Mouse (Mus musculus): ENCODE results near the gene Scaf11.
A peak's percentile ranks its signal among the peaks of the same experiment; 100 is the strongest.
"Not testable (repeated sequence)": the region's sequence is repeated elsewhere in the genome, so short reads cannot be mapped to it uniquely, and the experiment has no call there.

The Scaf11 gene

GRCm38 (mm10) chr15:96460730-96461540 lies at the start of gene Scaf11:
Gene Scaf11 (minus strand): TSS chr15:96460843.
- H3K36me3 ChIP-seq (ENCODE audit: control insufficient read depth, insufficient read depth, low read length, poor library complexity, severe bottlenecking), result peaks cover 3% of the 10 kb centered on the region
- no peaks in the 10 kb centered on the region for H3K27me3 ChIP-seq (ENCODE audit: control insufficient read depth, insufficient read depth, low read length, poor library complexity, severe bottlenecking)
- peak; percentile 98 for DNase-seq (ENCODE audit: low read depth, low spot score)

- H3K27me3 ChIP-seq (ENCODE audit: control insufficient read depth, insufficient read depth, low read length, poor library complexity, severe bottlenecking), result no peaks in the 10 kb centered on the region
- DNase-seq (ENCODE audit: low read depth, low spot score), result peak; percentile 81
- no peaks in the 10 kb centered on the region for H3K36me3 ChIP-seq (ENCODE audit: control insufficient read depth, insufficient read depth, low read length, poor library complexity, severe bottlenecking)
These were observed 46.6 kb upstream of the Scaf11 start for GRCm38 (mm10) chr15:96507097-96507840.

- peak; percentile 36 for DNase-seq (ENCODE audit: low read depth, low spot score)
- Histone ChIP-seq H3K36me3 (ENCODE audit: control insufficient read depth, insufficient read depth, low read length, poor library complexity, severe bottlenecking) (no peaks in the 10 kb centered on the region), H3K27me3 (ENCODE audit: control insufficient read depth, insufficient read depth, low read length, poor library complexity, severe bottlenecking) (no peaks in the 10 kb centered on the region)
These were observed 37.0 kb upstream of the Scaf11 start for GRCm38 (mm10) chr15:96497646-96498045.

- no peak for DNase-seq (ENCODE audit: low read depth, low spot score)
- H3K27me3 ChIP-seq (ENCODE audit: control insufficient read depth, insufficient read depth, low read length, poor library complexity, severe bottlenecking), result no peaks in the 10 kb centered on the region
- no peaks in the 10 kb centered on the region for H3K36me3 ChIP-seq (ENCODE audit: control insufficient read depth, insufficient read depth, low read length, poor library complexity, severe bottlenecking)
These were observed 33.6 kb upstream of the Scaf11 start for GRCm38 (mm10) chr15:96494279-96494678.

- no peaks in the 10 kb centered on the region for H3K36me3 ChIP-seq (ENCODE audit: control insufficient read depth, insufficient read depth, low read length, poor library complexity, severe bottlenecking)
- DNase-seq (ENCODE audit: low read depth, low spot score), result no peak
These were observed 32.9 kb upstream of the Scaf11 start for GRCm38 (mm10) chr15:96493573-96493972.

GRCm38 (mm10) chr15:96492919-96493318 lies 32.3 kb upstream of the Scaf11 start:
- DNase-seq (ENCODE audit: low read depth, low spot score); H3K36me3 ChIP-seq (ENCODE audit: control insufficient read depth, insufficient read depth, low read length, poor library complexity, severe bottlenecking); H3K27me3 ChIP-seq (ENCODE audit: control insufficient read depth, insufficient read depth, low read length, poor library complexity, severe bottlenecking): not testable (repeated sequence)

More at GRCm38 (mm10) chr15:96493573-96493972, 32.9 kb upstream of the Scaf11 start:
- H3K27me3 ChIP-seq (ENCODE audit: control insufficient read depth, insufficient read depth, low read length, poor library complexity, severe bottlenecking), result no peaks in the 10 kb centered on the region

- DNase-seq (ENCODE audit: low read depth, low spot score), result peak; percentile 82
- Histone ChIP-seq H3K36me3 (ENCODE audit: control insufficient read depth, insufficient read depth, low read length, poor library complexity, severe bottlenecking) (no peaks in the 10 kb centered on the region), H3K27me3 (ENCODE audit: control insufficient read depth, insufficient read depth, low read length, poor library complexity, severe bottlenecking) (no peaks in the 10 kb centered on the region)
These were observed 31.4 kb upstream of the Scaf11 start for GRCm38 (mm10) chr15:96491861-96492641.

GRCm38 (mm10) chr15:96491421-96491820 lies 30.8 kb upstream of the Scaf11 start:
- H3K36me3 ChIP-seq (ENCODE audit: control insufficient read depth, insufficient read depth, low read length, poor library complexity, severe bottlenecking), result no peaks in the 10 kb centered on the region
- no peaks in the 10 kb centered on the region for H3K27me3 ChIP-seq (ENCODE audit: control insufficient read depth, insufficient read depth, low read length, poor library complexity, severe bottlenecking)
- no peak for DNase-seq (ENCODE audit: low read depth, low spot score)

- H3K27me3 ChIP-seq (ENCODE audit: control insufficient read depth, insufficient read depth, low read length, poor library complexity, severe bottlenecking), result no peaks in the 10 kb centered on the region
- H3K36me3 ChIP-seq (ENCODE audit: control insufficient read depth, insufficient read depth, low read length, poor library complexity, severe bottlenecking), result no peaks in the 10 kb centered on the region
- no peak for DNase-seq (ENCODE audit: low read depth, low spot score)
These were observed 29.5 kb upstream of the Scaf11 start for GRCm38 (mm10) chr15:96490123-96490522.

GRCm38 (mm10) chr15:96488941-96489786 lies 28.5 kb upstream of the Scaf11 start:
- peak; percentile 60 for DNase-seq (ENCODE audit: low read depth, low spot score)
- Histone ChIP-seq H3K36me3 (ENCODE audit: control insufficient read depth, insufficient read depth, low read length, poor library complexity, severe bottlenecking) (no peaks in the 10 kb centered on the region), H3K27me3 (ENCODE audit: control insufficient read depth, insufficient read depth, low read length, poor library complexity, severe bottlenecking) (no peaks in the 10 kb centered on the region)

GRCm38 (mm10) chr15:96487066-96487698 lies 26.5 kb upstream of the Scaf11 start:
- Histone ChIP-seq H3K36me3 (ENCODE audit: control insufficient read depth, insufficient read depth, low read length, poor library complexity, severe bottlenecking) (no peaks in the 10 kb centered on the region), H3K27me3 (ENCODE audit: control insufficient read depth, insufficient read depth, low read length, poor library complexity, severe bottlenecking) (no peaks in the 10 kb centered on the region)
- no peak for DNase-seq (ENCODE audit: low read depth, low spot score)

- H3K27me3 ChIP-seq (ENCODE audit: control insufficient read depth, insufficient read depth, low read length, poor library complexity, severe bottlenecking), result no peaks in the 10 kb centered on the region
- no peak for DNase-seq (ENCODE audit: low read depth, low spot score)
These were observed 20.2 kb upstream of the Scaf11 start for GRCm38 (mm10) chr15:96480822-96481221.

GRCm38 (mm10) chr15:96478006-96478405 lies 17.4 kb upstream of the Scaf11 start:
- Histone ChIP-seq H3K27me3 (ENCODE audit: control insufficient read depth, insufficient read depth, low read length, poor library complexity, severe bottlenecking) (no peaks in the 10 kb centered on the region), H3K36me3 (ENCODE audit: control insufficient read depth, insufficient read depth, low read length, poor library complexity, severe bottlenecking) (no peaks in the 10 kb centered on the region)
- no peak for DNase-seq (ENCODE audit: low read depth, low spot score)

More at GRCm38 (mm10) chr15:96480822-96481221, 20.2 kb upstream of the Scaf11 start:
- no peaks in the 10 kb centered on the region for H3K36me3 ChIP-seq (ENCODE audit: control insufficient read depth, insufficient read depth, low read length, poor library complexity, severe bottlenecking)

All from splenic B cell, adult 2 months (primary cell).